Mouse (Mus musculus): ENCODE results near the gene Aaas.

DNA sequence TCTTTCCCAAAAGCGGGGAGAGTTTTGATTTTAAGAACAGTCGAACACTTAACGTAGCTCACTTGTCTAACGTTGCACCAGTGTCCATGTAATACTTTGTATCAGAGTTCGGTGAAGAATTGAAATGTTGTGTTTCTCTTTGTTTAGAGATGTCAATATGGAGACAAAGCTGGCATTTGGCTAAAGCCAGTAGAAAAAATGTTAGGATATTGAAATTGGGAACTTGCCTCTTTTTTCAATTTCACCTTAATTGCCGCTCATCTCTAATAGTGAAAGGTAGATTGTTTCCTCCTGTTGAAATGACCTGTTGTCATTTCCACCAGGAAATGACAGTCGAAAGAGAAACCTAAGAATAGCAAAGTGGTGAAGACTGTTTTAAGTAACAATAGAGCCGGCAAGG is 23.7 kb downstream of the Aaas start:
- TF ChIP-seq CTCF (IDR thresholded peaks at IDR 0.05; ENCODE audit: borderline replicate concordance, extremely low read depth, insufficient read depth, insufficient read length) (no peak), POLR2A (IDR thresholded peaks at IDR 0.05; ENCODE audit: borderline replicate concordance, extremely low read depth, insufficient read depth, insufficient read length, poor library complexity, severe bottlenecking) (no peak)
